Mouse (Mus musculus) CH12F3 (cell line): Measurements from ENCODE around the gene Ypel3.

Source experiments
- in situ Hi-C: fragments of 300-500 bp; cut with MboI; formaldehyde crosslinking; loops from 2 replicates; pipeline ENCODE4 v1.14.3; 2020; ENCODE audit warnings: low sequenced_read_pairs

The Ypel3 gene

DNA sequence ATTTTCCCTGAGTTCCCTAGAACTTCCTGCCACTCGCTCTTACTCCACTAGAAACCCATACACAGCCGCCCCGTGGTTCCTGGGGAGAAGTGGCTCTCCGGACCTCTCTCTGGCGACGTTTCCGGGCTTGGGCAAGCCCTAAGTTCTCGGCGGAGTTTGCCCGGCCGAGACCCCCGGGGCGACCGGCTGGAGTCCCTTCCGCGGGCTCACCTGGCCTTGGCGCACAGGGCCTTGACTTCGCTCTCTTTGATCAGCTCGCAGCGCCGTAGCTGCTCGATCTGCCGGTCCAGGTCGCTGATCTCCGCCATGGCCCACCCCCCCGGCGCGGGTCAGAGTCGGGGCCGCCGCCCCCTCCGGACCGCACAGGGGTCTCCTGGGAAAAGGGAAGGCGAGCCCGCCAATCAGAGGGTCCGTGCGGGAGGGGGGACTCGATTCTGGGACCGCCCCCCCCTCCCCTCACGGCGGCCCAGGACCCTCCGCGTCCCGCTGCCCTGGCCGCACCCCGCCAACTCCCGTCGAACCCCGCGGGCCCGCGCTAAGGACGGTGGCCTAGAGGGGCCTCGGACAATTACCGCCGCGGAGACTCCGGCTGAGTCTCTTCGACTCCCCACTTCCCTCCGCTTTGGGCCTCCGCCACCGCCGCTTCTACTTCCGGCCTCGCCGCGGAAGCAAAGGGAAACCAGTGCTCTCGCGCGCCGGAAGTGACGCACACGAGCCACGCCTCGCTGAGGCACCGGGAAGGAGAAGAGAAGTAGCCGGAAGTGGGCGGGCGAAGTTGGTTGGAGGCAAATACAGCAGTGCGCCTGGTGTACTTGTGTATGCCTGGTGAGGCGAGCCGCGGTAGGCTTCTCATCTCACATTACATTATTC lies 15.3 kb downstream of the Ypel3 start, which contains the start of gene Ppp4c:
TSS of gene Ppp4c (minus strand) at position 646 of the 870 bp plus-strand sequence.
- in situ Hi-C loops, result no loop called here

DNA sequence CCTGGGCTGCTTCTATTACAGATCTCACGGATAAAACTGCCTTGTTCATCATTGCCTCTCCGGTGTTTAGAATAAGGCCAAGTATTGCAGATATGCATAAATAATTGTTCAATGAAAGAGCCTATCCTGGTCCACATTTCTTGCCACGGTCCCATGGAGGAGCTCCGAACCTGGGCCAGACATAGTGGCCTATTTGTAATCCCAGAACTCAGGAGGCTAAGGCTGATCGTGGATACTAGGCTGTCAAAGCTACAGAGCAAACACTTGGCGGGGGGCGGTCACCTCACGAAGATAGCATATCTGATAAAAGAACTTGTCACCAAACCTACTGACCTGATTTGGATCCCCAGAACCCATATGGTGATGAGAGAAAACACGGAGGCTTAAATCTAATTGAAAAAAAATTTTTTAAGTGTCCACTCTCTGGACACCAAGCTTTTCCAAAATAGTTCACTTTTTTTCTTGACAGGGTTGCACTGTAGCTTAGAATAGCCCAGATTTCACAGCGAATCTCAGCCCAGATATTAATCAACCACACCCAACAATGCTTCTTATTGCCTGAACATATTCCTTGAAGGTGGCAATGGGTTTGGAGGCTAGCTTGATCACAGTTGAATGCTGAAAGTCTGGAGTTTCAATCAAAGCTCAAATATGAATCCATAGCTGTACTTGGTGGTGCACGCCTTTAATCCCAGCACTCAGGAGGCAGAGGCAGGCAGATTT lies 16.1 kb downstream of the Ypel3 start:
- in situ Hi-C loops, result no loop called here

- in situ Hi-C loops, result no loop called here
Observed at GRCm38 (mm10) chr7:126793456-126794270, 16.9 kb downstream of the Ypel3 start.

DNA sequence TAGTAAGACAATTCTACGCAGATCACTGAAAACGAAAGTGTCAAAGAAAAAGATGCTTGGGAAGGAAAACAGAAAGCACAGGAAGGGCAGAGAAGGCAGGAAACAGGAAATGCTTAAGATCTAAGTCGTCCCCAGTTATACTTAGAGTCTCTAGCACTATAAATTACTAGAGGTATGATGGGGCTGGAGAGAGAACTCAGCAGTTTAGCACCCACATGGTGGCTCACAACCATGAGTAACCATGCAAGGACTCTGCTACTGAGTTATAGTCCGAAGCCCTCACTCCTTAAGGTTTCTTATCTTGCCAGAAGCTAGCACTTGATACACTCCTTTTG lies 17.5 kb downstream of the Ypel3 start:
- in situ Hi-C loops, result no loop called here

DNA sequence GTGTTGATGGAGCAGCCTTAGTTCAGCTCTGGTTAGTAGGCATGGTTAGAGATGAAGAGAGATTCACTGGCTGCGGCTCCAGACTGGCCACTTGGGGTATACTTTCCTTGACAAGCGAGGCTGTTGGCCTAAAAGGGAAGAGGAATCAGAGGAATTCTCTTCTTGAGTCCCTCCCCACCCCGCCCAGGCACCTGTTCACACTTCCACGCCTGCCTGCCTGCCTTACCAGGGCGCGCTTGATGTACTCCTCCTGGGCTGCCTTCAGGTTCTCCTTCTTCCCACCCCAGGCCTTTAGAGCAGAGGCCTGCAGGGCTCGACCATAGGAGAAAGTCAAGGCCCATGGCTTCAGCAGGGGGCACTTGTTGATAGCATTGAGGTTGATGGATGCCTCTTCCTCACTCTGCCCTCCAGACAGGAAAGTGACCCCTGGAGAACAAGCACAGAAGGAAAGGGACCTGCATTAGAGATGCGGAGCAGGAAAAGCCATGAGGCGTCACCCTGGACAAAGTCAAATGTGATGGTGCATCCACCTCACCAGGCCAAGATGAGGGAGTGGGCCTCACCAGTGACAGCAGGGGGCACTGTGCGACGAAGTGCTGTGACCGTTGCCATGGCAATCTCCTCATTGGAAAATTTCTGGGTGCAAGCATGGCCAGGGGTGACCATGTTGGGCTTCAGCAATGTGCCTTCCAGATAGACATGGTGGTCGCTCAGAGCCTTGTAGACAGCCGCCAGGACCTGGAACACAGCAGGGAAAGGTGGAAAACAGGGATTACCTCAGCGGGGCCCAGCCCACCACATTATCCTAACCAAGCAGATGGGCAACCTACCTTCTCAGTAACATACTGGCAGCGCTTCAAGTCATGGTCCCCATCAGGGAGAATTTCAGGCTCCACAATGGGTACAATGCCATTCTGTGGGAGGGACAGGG lies 18.9 kb downstream of the Ypel3 start:
- in situ Hi-C loops, result no loop called here

DNA sequence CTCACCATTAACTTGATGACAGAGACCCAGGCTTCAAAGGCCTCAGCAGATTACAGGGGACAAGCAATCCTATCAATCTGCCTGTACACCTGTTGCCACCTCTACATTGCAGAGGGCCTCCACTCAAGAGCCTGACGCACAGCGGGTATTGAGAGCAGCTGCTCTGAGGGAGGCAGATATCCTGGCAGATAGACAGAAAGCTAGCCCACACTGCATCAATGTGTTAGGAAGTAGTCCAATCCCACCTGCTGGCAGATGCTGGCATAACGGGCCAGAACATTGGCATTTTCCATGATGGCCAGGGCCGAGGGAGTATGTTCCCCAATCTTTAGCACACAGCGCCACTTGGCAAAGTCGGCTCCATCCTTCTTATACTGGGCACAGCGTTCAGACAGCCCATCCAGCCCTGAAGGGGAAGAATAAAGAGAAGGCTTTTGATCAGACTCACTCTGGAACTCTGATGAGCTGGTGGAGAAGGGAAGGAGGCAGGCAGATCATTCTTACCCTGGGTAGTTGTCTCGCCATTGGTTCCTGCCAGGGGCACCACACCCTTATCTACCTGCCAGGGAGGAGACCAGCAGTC lies 19.7 kb downstream of the Ypel3 start:
- in situ Hi-C loops, result no loop called here

GRCm38 (mm10) chr7:126797411-126798126 lies 20.8 kb downstream of the Ypel3 start, which contains the start of gene Fam57b:
TSS of gene Fam57b (plus strand) at chr7:126797668.
- in situ Hi-C loops, result no loop called here

DNA sequence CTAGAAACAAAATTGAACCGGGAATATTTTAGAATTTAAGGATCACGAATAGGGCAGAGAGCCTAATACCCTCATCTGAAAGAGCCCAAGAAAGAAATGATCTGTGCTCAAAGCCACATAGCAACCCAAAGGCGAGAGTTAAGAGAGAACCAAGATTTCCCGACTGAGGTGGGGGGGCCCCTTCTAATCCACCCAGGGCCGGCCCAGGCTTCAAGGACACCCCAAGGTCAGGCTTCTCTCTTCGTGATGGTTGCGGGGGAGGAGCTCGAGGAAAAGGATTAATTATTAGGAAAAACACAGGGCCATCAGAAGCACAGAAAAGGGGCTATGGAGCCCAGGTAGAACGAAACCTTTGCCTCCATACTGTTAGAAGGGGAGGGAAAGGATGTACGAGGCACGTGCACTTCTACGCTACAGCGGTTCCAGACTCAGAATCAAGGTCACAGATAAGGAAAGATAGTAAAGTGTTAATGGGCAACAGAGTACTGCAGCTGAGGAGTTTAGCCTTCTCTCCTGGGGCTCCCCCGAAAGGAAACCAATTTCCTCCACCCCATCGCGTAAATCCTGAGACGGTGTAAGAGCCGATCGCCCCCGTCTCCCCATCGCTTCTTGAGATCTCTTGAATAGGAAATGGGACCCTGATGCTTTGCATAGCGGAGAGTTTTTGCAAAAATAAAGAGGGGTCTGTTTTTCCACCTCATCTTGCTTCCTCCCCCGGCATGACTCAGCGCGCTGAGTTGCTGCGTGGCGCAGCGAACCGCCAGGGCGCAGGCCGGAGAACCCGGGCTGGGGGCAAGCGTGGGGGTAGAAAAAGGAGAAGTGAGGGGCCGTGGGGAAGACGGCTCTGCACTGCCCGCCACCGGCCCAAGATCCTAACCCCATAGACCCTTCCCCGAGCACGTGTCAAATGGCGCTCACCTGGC lies 21.6 kb downstream of the Ypel3 start:
- in situ Hi-C loops, result no loop called here

- in situ Hi-C loops, result no loop called here
Observed at GRCm38 (mm10) chr7:126799050-126799467, 22.3 kb downstream of the Ypel3 start.

GRCm38 (mm10) chr7:126799468-126800268 lies 22.9 kb downstream of the Ypel3 start:
- in situ Hi-C loops, result no loop called here

- in situ Hi-C loops, result no loop called here
Observed at GRCm38 (mm10) chr7:126800269-126801056, 23.7 kb downstream of the Ypel3 start.

DNA sequence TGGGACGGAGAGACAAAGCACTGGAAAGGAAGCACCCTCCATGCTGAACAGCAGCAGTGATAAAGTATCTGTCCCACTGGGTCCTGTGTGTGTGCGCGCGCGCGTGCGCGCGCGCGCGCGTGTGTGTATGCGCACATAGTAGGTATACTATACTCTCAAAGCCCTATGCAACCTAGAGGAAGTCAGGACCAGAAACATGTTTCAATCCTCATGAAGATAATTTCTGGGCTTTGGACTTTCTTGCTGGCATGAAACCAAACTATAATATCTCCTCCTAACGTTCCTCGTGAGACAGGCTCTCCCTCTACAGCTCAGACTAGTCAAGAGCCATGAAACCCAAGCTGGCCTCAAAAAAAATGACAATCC lies 24.3 kb downstream of the Ypel3 start:
- in situ Hi-C loops, result no loop called here

- in situ Hi-C loops, result no loop called here
Observed at GRCm38 (mm10) chr7:126802134-126802889, 25.6 kb downstream of the Ypel3 start.

DNA sequence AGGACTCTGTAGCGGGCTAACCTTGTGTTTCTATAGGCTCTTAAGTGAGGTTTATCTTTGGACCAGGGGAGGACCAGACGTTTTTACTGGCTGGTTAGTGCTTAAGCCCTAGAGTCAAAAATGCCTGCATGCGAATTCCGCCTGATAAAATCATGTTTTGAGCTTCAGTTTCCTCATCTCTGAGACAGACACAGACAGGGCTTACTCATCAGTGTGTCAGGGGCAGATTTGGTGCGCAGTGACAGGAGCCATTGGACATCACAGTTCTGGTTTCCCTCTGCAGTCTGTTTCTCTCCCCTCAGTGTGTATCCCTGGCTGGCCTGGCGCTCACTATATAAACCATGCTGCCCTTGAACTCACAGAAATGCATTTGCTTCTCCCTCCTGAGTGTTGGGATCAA lies 26.4 kb downstream of the Ypel3 start:
- in situ Hi-C loops, result no loop called here

DNA sequence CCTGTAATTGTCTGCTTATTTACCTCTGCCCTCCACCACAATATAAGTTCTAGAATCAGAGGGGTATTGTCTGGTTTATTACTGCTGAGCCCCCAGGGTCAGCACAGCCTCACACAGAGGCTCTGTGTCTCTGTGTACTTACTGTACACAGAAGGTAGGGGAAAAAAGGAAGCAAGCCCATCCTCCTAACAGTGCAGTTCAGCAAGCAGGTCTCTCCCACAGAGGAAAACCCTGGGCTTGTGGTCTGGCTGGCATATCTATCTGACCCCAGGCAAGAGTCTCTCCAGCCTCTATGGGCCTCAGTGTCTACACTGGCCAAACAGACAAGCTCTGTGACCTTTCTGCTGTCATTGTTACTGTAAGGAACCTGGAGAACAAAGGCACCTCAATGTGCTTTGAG lies 27.0 kb downstream of the Ypel3 start:
- in situ Hi-C loops, result no loop called here

DNA sequence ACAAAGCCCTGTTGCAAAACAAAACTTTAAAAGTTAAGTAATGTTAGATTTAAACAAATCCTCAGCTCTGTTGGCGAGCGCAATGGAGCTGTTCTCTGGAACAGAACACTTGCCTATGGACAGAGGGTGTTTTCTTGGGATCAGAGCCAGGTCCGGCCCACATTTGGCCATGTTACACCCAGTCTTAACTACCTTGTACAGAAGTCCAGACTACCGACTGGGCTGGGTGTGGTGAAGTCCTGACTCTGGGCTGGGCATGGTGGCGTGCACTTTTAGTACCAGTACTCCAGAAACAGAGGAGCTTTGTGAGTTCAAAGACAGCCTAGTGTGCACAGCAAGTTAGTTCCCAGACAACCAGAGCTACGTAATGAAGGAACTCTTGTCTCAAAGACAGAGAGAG lies 30.2 kb downstream of the Ypel3 start:
- in situ Hi-C loops, result no loop called here
